Mouse (Mus musculus): ENCODE results near the gene Zmym5. TPM values are rescaled to one million over a fixed set of nuclear protein-coding genes. Genes with fewer than 3 reads are reported as not detected.

Zmym5 gene
- 121 TPM for polyA plus RNA-seq (2014; fragmentation: Illumina TruSeq; extraction: RNeasy Lipid Tissue Mini Kit (QIAGEN cat#74804); ENCODE audit: low read depth, low replicate concordance)

GRCm38 (mm10) chr14:56811701-56812339 is at the start of gene Zmym5:
Gene Zmym5, minus strand, starts transcription at chr14:56811716.

DNA sequence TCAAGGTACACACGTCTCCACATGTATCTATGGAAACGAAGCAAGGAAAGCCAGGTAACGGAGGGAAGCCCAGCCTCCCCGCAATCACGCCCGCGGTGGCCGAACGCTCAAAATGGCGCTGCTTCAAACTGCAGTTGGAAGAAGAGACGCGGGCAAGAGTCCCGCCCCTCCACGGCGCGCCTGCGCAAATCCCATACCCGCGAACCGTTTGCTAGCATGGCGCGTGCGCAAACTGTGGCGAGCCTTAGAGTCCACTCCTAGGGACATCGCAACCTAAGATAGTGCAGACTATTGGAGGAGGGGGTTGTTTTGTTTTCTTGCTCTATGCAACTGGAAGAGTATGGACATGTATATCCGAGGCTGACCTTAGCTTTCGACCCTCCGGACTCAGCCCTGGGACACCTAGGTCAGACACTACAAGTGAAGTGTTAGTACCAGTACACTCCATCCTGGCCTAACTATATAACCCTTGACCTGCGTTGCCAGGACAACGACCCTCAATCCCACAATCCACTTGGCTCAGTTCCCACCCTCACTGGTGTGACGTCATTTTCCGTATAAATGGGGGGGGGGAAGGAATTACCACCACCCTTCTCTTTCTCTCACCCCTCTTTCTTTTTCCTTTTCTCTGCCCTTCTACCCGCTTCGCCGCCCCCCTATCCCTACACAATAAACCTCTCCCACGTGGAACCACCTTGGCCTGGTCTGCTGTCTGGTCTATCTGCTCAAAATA is 33.1 kb downstream of the Zmym5 start, which contains the start of gene Pspc1:
Gene Pspc1, minus strand, starts transcription at position 117 of the 733 bp plus-strand sequence.

Other genes with a start within 250 kb of the Zmym5 start
- 12.9 TPM for gene Cenpj, start 236.3 kb downstream of the Zmym5 start, polyA plus RNA-seq (2014; fragmentation: Illumina TruSeq; extraction: RNeasy Lipid Tissue Mini Kit (QIAGEN cat#74804); ENCODE audit: low read depth, low replicate concordance)
- 28.2 TPM for gene Parp4, start 236.1 kb downstream of the Zmym5 start, polyA plus RNA-seq (2014; fragmentation: Illumina TruSeq; extraction: RNeasy Lipid Tissue Mini Kit (QIAGEN cat#74804); ENCODE audit: low read depth, low replicate concordance)
- 56.6 TPM for gene Mphosph8, start 143.5 kb downstream of the Zmym5 start, polyA plus RNA-seq (2014; fragmentation: Illumina TruSeq; extraction: RNeasy Lipid Tissue Mini Kit (QIAGEN cat#74804); ENCODE audit: low read depth, low replicate concordance)
- 37.6 TPM for gene Pspc1, start 33.4 kb downstream of the Zmym5 start, polyA plus RNA-seq (2014; fragmentation: Illumina TruSeq; extraction: RNeasy Lipid Tissue Mini Kit (QIAGEN cat#74804); ENCODE audit: low read depth, low replicate concordance)
- 112 TPM for gene Zmym2, start 74.9 kb upstream of the Zmym5 start, polyA plus RNA-seq (2014; fragmentation: Illumina TruSeq; extraction: RNeasy Lipid Tissue Mini Kit (QIAGEN cat#74804); ENCODE audit: low read depth, low replicate concordance)
- gene Gja3, start 246.4 kb upstream of the Zmym5 start, polyA plus RNA-seq (2014; fragmentation: Illumina TruSeq; extraction: RNeasy Lipid Tissue Mini Kit (QIAGEN cat#74804); ENCODE audit: low read depth, low replicate concordance) = 0.65 TPM